Mouse (Mus musculus) embryonic facial prominence, embryonic 12.5 days (tissue): ENCODE measurements around the gene Hspb1. TPM values are rescaled to one million over a fixed set of nuclear protein-coding genes. Genes with fewer than 3 reads are reported as not detected.

Experiments
- ATAC-seq: fragments of 200-750 bp; cut with Nextera tagmentation; 2 replicates; pipeline ENCODE4 v1.8.0; 2017; ENCODE audit not compliant: insufficient number of reproducible peaks, insufficient read depth, low FRiP score, low TSS enrichment
- H3K27ac ChIP-seq: fragments of 300-500 bp; sonication (generic); 2 replicates; pipeline ENCODE4 v1.5.1; 2016; ENCODE audit warnings: mild to moderate bottlenecking
- H3K27me3 ChIP-seq: fragments of 300-500 bp; sonication (generic); 2 replicates; pipeline ENCODE4 v1.6.1; 2016; ENCODE audit warnings: mild to moderate bottlenecking, moderate library complexity
- H3K36me3 ChIP-seq: fragments of 300-500 bp; sonication (generic); 2 replicates; pipeline ENCODE4 v1.6.1; 2016; ENCODE audit warnings: mild to moderate bottlenecking
- H3K4me1 ChIP-seq: fragments of 300-500 bp; sonication (generic); 2 replicates; pipeline ENCODE4 v1.6.1; 2016
- H3K4me2 ChIP-seq: fragments of 300-500 bp; sonication (generic); replicated peaks from 2 replicates; pipeline ENCODE4 v1.6.1; 2016; ENCODE audit warnings: mild to moderate bottlenecking, moderate library complexity
- H3K4me3 ChIP-seq: fragments of 300-500 bp; sonication (generic); 2 replicates; pipeline ENCODE4 v1.5.1; 2016; ENCODE audit warnings: mild to moderate bottlenecking
- H3K9ac ChIP-seq: fragments of 300-500 bp; sonication (generic); 2 replicates; pipeline ENCODE4 v1.6.1; 2016; ENCODE audit warnings: mild to moderate bottlenecking, moderate library complexity
- H3K9me3 ChIP-seq: fragments of 300-500 bp; sonication (generic); 2 replicates; pipeline ENCODE4 v1.6.1; 2016; ENCODE audit warnings: mild to moderate bottlenecking, moderate library complexity
- WGBS: fragments of 180-500 bp; shearing (Covaris S2); methylation state at CpG from one replicate; pipeline ENCODE4 v1.1.7; 2016; 5-methylcytosine and 5-hydroxymethylcytosine counted together
- polyA plus RNA-seq: library from polyadenylated mRNA; unstranded; fragments of >200 nt; fragmentation: Nextera tagmentation; extraction: Ambion mirVana; gene quantifications from 2 replicates; pipeline ENCODE4 v1.2.1, GENCODE M21; 2016

The Hspb1 gene
- polyA plus RNA-seq, 1 experiment from 2014 or later, result 74.8 TPM

- H3K27ac ChIP-seq, result peak overlapping the region; percentile 78
Observed at GRCm38 (mm10) chr5:135903551-135904151, 15.9 kb downstream of the Hspb1 start.

GRCm38 (mm10) chr5:135904259-135904658, 16.5 kb downstream of the Hspb1 start:
- WGBS, result 64% methylated on average over 5 of the region's 5 CpGs
- Histone ChIP-seq H3K36me3 (peaks cover 22% of the 10 kb centered on the region), H3K4me3 (0 out of 2 replicates have a peak overlapping the region, but pooled peaks have one; percentile 37), H3K9me3 (no peaks in the 10 kb centered on the region), H3K27me3 (no peaks in the 10 kb centered on the region), H3K4me2 (peak overlapping the region; percentile 62; the same call in 1 of the 2 replicates), H3K4me1 (peaks cover 13% of the 10 kb centered on the region), H3K9ac (no peak overlapping the region), H3K27ac (0 out of 2 replicates have a peak overlapping the region, but pooled peaks have one; percentile 30)
- no peak for ATAC-seq

More at GRCm38 (mm10) chr5:135903551-135904151, 15.9 kb downstream of the Hspb1 start:
- H3K27me3 ChIP-seq, result no peaks in the 10 kb centered on the region
- peaks cover 9% of the 10 kb centered on the region; the same call in 1 of the 2 replicates for H3K4me1 ChIP-seq
- ATAC-seq, result peak; percentile 93
- H3K4me2 ChIP-seq, result peak overlapping the region; percentile 62
- H3K9ac ChIP-seq, result peak overlapping the region; percentile 41; the same call in 1 of the 2 replicates
- H3K36me3 ChIP-seq, result peaks cover 17% of the 10 kb centered on the region
- H3K4me3 ChIP-seq, result peak overlapping the region; percentile 37
- H3K9me3 ChIP-seq, result no peaks in the 10 kb centered on the region
- under 1% methylated on average over 30 of the region's 30 CpGs for WGBS

DNA sequence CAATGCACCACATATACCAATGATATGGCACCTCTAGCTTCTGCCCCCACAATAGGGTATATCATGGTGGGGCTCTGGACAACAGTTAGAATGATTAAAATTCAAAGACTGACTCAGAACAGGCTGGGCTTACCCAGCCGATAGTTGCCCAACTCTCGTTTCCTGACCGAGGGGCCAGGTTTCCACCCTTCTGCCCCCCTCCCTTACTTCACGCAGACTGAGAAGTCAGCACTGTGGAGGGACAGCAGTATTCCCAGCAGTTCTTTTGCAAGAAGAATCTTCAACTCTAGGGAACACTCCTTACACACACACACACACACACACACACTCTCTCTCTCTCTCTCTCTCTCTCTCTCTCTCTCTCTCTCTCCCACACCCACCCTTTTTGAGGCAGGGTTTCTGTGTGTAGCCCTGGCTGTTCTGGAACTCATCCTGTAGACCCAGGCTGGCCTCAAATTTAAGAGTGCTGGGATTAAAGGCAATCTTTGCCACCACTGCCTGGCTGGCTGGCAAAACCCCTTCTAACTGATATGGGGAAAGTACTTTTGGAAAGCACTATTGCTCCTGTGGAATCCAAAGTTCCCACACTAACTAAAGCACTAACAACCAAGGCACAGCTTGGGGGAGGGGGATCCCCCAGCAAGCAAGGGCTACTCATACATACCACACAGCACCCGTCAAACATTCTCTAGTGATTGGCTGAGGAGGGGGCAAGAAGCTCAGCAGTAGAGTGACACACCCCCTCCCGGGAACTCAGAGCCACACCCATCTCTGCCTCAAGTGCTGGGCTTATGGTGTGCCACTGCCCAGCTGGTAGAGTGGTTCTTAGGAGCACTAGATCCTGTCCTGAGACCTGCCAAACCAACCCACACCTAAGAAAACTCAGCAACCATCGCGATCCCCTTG, 17.9 kb downstream of the Hspb1 start:
- H3K9ac ChIP-seq, result no peak overlapping the region
- H3K4me1 ChIP-seq, result peaks cover 13% of the 10 kb centered on the region
- no peaks in the 10 kb centered on the region for H3K27me3 ChIP-seq
- peaks cover 35% of the 10 kb centered on the region for H3K36me3 ChIP-seq
- H3K4me2 ChIP-seq, result no peak overlapping the region
- no peaks in the 10 kb centered on the region for H3K9me3 ChIP-seq
- H3K4me3 ChIP-seq, result no peak overlapping the region
- 73% methylated on average over 8 of the region's 8 CpGs for WGBS
- H3K27ac ChIP-seq, result no peak overlapping the region
- ATAC-seq, result no peak

GRCm38 (mm10) chr5:135906846-135907245, 19.1 kb downstream of the Hspb1 start:
- no peak overlapping the region for H3K27ac ChIP-seq
- 88% methylated on average over 4 of the region's 4 CpGs for WGBS
- H3K27me3 ChIP-seq, result no peaks in the 10 kb centered on the region
- H3K9me3 ChIP-seq, result no peaks in the 10 kb centered on the region
- no peak overlapping the region for H3K4me3 ChIP-seq
- H3K36me3 ChIP-seq, result peaks cover 48% of the 10 kb centered on the region
- ATAC-seq, result no peak
- no peak overlapping the region for H3K4me2 ChIP-seq
- peaks cover 13% of the 10 kb centered on the region for H3K4me1 ChIP-seq
- H3K9ac ChIP-seq, result no peak overlapping the region

DNA sequence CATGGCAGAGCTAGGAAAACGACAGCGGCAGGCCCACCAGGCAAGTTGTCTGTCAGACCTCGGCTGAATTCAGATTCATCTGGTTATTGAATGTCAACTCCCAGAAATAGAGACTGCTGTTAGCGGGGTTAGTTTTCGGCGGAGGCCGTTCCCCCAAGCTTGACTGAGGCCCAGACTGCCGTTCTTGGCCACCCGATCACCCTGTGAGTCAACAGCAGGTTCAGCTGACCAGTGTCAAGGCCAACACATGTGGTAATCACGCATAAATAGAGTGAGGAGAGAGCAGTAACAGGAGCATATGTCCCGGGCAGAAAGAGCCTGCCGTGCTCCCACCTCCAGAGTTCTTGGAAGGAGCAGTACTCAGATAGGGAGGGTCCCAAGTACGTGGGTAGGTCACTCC, 19.5 kb downstream of the Hspb1 start:
- 77% methylated on average over 13 of the region's 13 CpGs for WGBS
- no peaks in the 10 kb centered on the region for H3K9me3 ChIP-seq
- no peak overlapping the region for H3K9ac ChIP-seq
- H3K36me3 ChIP-seq, result peaks cover 51% of the 10 kb centered on the region
- H3K4me1 ChIP-seq, result peaks cover 13% of the 10 kb centered on the region
- no peaks in the 10 kb centered on the region for H3K27me3 ChIP-seq
- no peak overlapping the region for H3K4me3 ChIP-seq
- no peak overlapping the region for H3K4me2 ChIP-seq
- H3K27ac ChIP-seq, result no peak overlapping the region
- ATAC-seq, result no peak

DNA sequence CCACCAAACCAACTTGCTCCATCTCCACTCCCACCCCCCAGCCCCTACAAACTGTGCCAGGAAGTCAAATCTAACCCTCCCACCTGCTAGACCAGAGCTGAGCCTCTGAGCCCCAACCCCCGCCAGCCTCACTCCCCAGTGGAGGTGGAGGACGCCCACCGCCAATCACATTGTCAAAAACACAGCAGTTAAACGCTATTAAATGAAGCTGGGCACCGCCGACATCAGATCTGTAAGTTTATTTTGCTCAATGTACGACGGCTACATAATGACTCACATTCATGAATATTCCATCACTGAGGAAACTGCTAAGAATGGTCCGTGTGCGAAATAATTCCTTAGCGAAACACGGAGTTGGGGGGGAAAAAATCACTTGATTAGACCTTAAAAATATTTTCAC, 20.5 kb downstream of the Hspb1 start:
- ATAC-seq, result no peak

GRCm38 (mm10) chr5:135908989-135909388, 21.3 kb downstream of the Hspb1 start:
- no peak for ATAC-seq
- Histone ChIP-seq H3K27me3 (no peaks in the 10 kb centered on the region), H3K4me2 (no peak overlapping the region), H3K4me3 (no peak overlapping the region), H3K36me3 (peaks cover 62% of the 10 kb centered on the region), H3K9ac (no peak overlapping the region), H3K27ac (no peak overlapping the region), H3K4me1 (peaks cover 7% of the 10 kb centered on the region), H3K9me3 (no peaks in the 10 kb centered on the region)
- WGBS, result 93% methylated on average over 16 of the region's 16 CpGs

More for the DNA sequence above, 20.5 kb downstream of the Hspb1 start:
- H3K36me3 ChIP-seq, result peaks cover 57% of the 10 kb centered on the region
- 87% methylated on average over 12 of the region's 12 CpGs for WGBS
- no peak overlapping the region for H3K4me3 ChIP-seq
- no peaks in the 10 kb centered on the region for H3K27me3 ChIP-seq
- H3K4me1 ChIP-seq, result peaks cover 8% of the 10 kb centered on the region
- H3K9ac ChIP-seq, result no peak overlapping the region
- no peaks in the 10 kb centered on the region for H3K9me3 ChIP-seq
- no peak overlapping the region for H3K4me2 ChIP-seq
- H3K27ac ChIP-seq, result no peak overlapping the region

- ATAC-seq, result no peak
Observed at GRCm38 (mm10) chr5:135909646-135910045, 21.9 kb downstream of the Hspb1 start.

DNA sequence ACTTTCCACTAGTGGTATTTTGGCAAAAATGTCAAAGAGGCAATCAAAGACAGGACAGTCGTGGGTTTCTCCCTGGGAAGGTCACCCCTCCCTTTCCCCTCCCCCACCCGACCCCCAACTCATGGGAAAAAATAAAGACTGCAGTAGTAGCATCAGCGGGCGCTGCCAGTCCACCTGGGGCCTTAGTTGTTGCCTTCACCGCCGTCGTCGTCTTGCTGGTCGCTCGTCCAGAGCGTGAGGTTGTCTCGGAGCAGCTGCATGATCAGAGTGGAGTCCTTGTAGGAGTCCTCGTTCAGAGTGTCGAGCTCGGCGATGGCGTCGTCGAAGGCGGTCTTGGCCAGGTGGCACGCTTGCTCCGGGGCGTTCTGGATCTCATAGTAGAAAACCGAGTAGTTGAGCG, 23.1 kb downstream of the Hspb1 start:
- Histone ChIP-seq H3K27me3 (no peaks in the 10 kb centered on the region), H3K4me3 (no peak overlapping the region), H3K36me3 (peaks cover 67% of the 10 kb centered on the region), H3K27ac (no peak overlapping the region), H3K4me1 (peaks cover 7% of the 10 kb centered on the region; the same call in 1 of the 2 replicates), H3K9me3 (no peaks in the 10 kb centered on the region), H3K4me2 (no peak overlapping the region), H3K9ac (no peak overlapping the region)
- WGBS, result 91% methylated on average over 25 of the region's 25 CpGs
- no peak for ATAC-seq

More at GRCm38 (mm10) chr5:135909646-135910045, 21.9 kb downstream of the Hspb1 start:
- peaks cover 7% of the 10 kb centered on the region for H3K4me1 ChIP-seq
- H3K27me3 ChIP-seq, result no peaks in the 10 kb centered on the region
- no peak overlapping the region for H3K4me2 ChIP-seq
- H3K4me3 ChIP-seq, result no peak overlapping the region
- H3K36me3 ChIP-seq, result peaks cover 67% of the 10 kb centered on the region
- 89% methylated on average over 10 of the region's 10 CpGs for WGBS
- H3K9ac ChIP-seq, result no peak overlapping the region
- H3K27ac ChIP-seq, result no peak overlapping the region
- no peaks in the 10 kb centered on the region for H3K9me3 ChIP-seq

DNA sequence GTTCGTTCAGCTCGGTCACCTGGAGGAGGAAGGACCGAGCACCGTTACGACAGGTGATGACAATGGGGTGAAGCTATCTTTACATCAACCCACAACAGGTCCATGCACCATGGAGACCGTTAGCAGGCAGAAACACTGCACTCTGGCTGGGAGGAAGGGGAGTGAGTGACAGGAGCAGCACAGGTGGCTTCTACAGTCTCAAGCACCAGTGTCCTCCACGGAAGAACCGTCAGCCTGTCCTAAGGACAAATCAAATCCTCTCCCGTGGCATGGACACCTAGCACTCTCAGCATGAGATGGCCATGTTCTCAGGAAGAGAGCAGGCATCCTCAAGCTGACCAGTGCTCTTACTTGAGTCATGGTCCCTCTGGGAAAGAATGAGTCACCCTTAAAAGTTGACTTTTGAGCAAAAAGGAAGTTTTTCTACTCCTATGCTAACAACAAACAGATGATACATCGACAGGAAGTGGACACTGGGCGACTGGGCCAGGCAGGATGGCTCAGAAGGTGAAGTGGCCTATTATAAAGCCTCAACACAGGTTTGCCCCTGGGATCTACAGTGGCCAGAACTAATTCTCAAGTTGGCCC, 24.0 kb downstream of the Hspb1 start:
- H3K36me3 ChIP-seq, result peaks cover 73% of the 10 kb centered on the region

GRCm38 (mm10) chr5:135913201-135913600, 25.5 kb downstream of the Hspb1 start:
- Histone ChIP-seq H3K9ac (no peak overlapping the region), H3K4me2 (no peak overlapping the region), H3K9me3 (no peaks in the 10 kb centered on the region), H3K27ac (no peak overlapping the region), H3K27me3 (no peaks in the 10 kb centered on the region), H3K4me3 (no peak overlapping the region), H3K4me1 (peaks cover 5% of the 10 kb centered on the region; the same call in 1 of the 2 replicates), H3K36me3 (peaks cover 73% of the 10 kb centered on the region)
- 82% methylated on average over 5 of the region's 5 CpGs for WGBS
- no peak for ATAC-seq

More for the DNA sequence above, 24.0 kb downstream of the Hspb1 start:
- no peak for ATAC-seq
- no peak overlapping the region for H3K4me2 ChIP-seq
- H3K27me3 ChIP-seq, result no peaks in the 10 kb centered on the region
- H3K9ac ChIP-seq, result no peak overlapping the region
- no peaks in the 10 kb centered on the region for H3K9me3 ChIP-seq
- no peak overlapping the region for H3K27ac ChIP-seq
- no peak overlapping the region for H3K4me3 ChIP-seq
- 91% methylated on average over 11 of the region's 11 CpGs for WGBS
- H3K4me1 ChIP-seq, result peaks cover 5% of the 10 kb centered on the region; the same call in 1 of the 2 replicates
